Mouse (Mus musculus) C2C12 (cell line): ENCODE data around the gene Cadm1.

Experiments
- CEBPB ChIP-seq: IDR thresholded peaks from one replicate; pipeline ENCODE4 v1.6.1; 2011; ENCODE audit warnings: low read depth, mild to moderate bottlenecking, control low read depth, moderate library complexity
- CTCF ChIP-seq: IDR thresholded peaks from one replicate; pipeline ENCODE4 v1.5.1; 2011; ENCODE audit not compliant: control insufficient read depth, insufficient read depth, insufficient read length
- FOSL1 ChIP-seq: IDR thresholded peaks from one replicate; pipeline ENCODE4 v1.8.0; 2011; ENCODE audit warnings: mild to moderate bottlenecking, low read length; ENCODE audit not compliant: poor library complexity, insufficient read depth, severe bottlenecking
- MAX ChIP-seq: IDR thresholded peaks from one replicate; pipeline ENCODE4 v1.6.1; 2011; ENCODE audit warnings: mild to moderate bottlenecking, control low read depth
- MYOD1 ChIP-seq: IDR thresholded peaks from one replicate; pipeline ENCODE4 v1.6.1; 2011; ENCODE audit warnings: low read depth; ENCODE audit not compliant: control insufficient read depth, insufficient read length
- MYOG ChIP-seq: IDR thresholded peaks from one replicate; pipeline ENCODE4 v1.6.1; 2011; ENCODE audit not compliant: control insufficient read depth, insufficient read length; ENCODE audit errors: extremely low read depth
- USF1 ChIP-seq: IDR thresholded peaks from one replicate; pipeline ENCODE4 v1.6.1; 2011; ENCODE audit warnings: low read depth, mild to moderate bottlenecking, control low read depth, moderate library complexity

DNA sequence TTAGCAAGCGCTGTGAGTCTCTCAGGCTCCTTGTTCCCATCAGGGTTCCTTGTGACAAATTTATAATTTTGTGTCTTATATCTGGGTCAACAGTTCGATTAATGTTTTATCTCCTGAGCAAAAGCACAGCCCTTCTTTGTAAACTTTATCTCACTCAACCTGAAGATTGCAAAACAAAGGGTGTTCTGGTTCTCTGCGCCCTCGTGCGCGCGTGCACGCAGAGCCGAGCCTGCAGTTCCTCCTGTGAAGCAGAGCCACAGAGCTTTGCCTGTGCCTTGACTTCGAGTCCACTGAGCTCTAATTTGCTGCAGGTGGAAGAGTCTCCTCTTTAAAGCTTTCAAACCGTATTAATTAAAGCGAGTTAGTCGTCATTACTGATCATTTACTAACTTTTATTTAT lies 162.9 kb downstream of the Cadm1 start:
- TF ChIP-seq CEBPB: no peak
- no peak for TF ChIP-seq CTCF
- TF ChIP-seq USF1: no peak
- no peak for TF ChIP-seq MAX
- TF ChIP-seq FOSL1: no peak
- no peak for TF ChIP-seq MYOG
- TF ChIP-seq MYOD1: no peak
